Mouse (Mus musculus) megakaryocyte, embryonic 14.5 days (primary cell): ENCODE results near the gene Erbb4. TPM values are rescaled to one million over a fixed set of nuclear protein-coding genes. Genes with fewer than 3 reads are reported as not detected.

Experiments used
- H3K27me3 ChIP-seq: replicated peaks from 2 replicates; pipeline ENCODE3; 2012; ENCODE audit warnings: inconsistent platforms
- H3K36me3 ChIP-seq: replicated peaks from 2 replicates; pipeline ENCODE3; 2012; ENCODE audit warnings: low read length, inconsistent platforms, mixed read lengths
- H3K4me1 ChIP-seq: 2 replicates; pipeline ENCODE4 v1.6.1; 2012; ENCODE audit warnings: inconsistent platforms
- H3K4me3 ChIP-seq: replicated peaks from 2 replicates; pipeline ENCODE3; 2012; ENCODE audit warnings: moderate library complexity, mild to moderate bottlenecking, inconsistent platforms
- H3K9me3 ChIP-seq: 2 replicates; pipeline ENCODE4 v1.6.1; 2012; ENCODE audit warnings: inconsistent platforms
- FLI1 ChIP-seq: IDR thresholded peaks from 2 replicates; pipeline ENCODE4 v1.6.1; 2012; ENCODE audit warnings: low read length, inconsistent platforms, mixed read lengths
- GATA1 ChIP-seq: IDR thresholded peaks from 3 replicates; pipeline ENCODE4 v1.6.1; 2012; ENCODE audit warnings: mixed read lengths, low read length, inconsistent platforms, borderline replicate concordance
- polyA plus RNA-seq: library from polyadenylated mRNA; stranded (reverse); fragments of >175 nt; gene quantifications from 2 replicates; pipeline ENCODE4 v1.2.3, GENCODE M21; 2012; ENCODE audit warnings: low replicate concordance; ENCODE audit not compliant: insufficient read depth

The Erbb4 gene
- polyA plus RNA-seq, 1 experiment: not detected

DNA sequence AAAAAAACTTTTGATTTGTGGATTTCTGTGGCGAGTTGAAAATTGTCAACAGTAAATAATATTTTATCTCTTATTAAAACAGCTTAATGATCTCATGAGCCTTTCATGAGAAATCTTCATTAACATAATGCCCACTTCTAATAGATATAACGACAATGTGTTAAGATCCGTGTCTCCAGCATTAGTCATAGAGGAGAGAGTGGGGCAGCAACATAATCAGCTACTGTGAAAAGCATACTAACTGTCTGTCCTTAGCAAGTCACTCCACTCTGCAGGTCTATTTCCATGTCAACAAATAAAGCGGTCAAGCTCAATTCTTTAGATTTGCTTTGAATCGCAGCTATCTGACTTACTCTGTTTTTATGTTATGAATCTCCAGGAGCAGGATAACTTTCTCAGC is 80.0 kb downstream of the Erbb4 start:
- Histone ChIP-seq H3K4me1 (no peaks in the 10 kb centered on the region), H3K27me3 (no peaks in the 10 kb centered on the region), H3K4me3 (no peak overlapping the region), H3K9me3 (no peaks in the 10 kb centered on the region), H3K36me3 (no peaks in the 10 kb centered on the region)
- TF ChIP-seq GATA1: no peak
- no peak for TF ChIP-seq FLI1

GRCm38 (mm10) chr1:69024858-69025257 is 83.0 kb downstream of the Erbb4 start:
- H3K4me1 ChIP-seq: no peaks in the 10 kb centered on the region
- no peaks in the 10 kb centered on the region for H3K9me3 ChIP-seq
- no peaks in the 10 kb centered on the region for H3K27me3 ChIP-seq
- H3K4me3 ChIP-seq: no peak overlapping the region
- TF ChIP-seq FLI1 (no peak), GATA1 (no peak)
- no peaks in the 10 kb centered on the region for H3K36me3 ChIP-seq

DNA sequence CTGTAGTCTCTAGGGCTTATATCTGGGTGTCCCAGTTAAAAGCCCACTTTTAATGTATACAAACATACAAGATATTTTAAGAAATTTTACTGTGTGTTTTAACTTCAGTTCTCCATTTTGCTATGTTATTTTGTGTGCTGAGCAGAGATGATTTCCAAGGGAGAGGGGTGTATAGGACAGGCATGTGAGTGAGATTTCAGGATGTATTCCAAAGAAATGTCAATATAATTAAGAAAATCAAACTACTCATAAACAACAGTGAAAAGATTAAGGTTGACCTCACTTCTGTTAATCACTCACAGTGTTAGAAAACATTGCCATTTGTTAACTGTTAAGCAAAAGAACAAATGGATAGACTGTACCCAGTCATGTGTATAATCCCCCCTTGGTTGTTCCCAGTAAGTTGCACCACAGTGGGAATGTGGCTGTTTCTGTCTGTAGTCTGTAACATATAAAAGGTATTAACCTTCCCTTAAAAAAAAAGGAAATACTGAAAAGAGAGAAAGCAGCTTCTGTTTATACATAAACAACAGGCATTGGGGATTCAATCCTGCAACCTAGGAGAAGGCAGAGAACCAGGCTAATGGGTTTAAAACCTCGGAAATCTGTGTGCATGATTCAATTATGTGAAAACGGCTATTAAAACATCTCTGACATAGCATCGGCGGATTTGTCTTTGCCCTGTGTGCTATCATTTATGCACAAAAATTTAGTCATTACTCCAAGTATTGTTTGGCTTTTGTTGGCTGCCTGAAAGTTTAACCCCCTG is 84.5 kb downstream of the Erbb4 start:
- H3K4me3 ChIP-seq: no peak overlapping the region
- no peaks in the 10 kb centered on the region for H3K9me3 ChIP-seq
- TF ChIP-seq FLI1: no peak
- no peak for TF ChIP-seq GATA1
- no peaks in the 10 kb centered on the region for H3K4me1 ChIP-seq
- no peaks in the 10 kb centered on the region for H3K36me3 ChIP-seq
- H3K27me3 ChIP-seq: no peaks in the 10 kb centered on the region

DNA sequence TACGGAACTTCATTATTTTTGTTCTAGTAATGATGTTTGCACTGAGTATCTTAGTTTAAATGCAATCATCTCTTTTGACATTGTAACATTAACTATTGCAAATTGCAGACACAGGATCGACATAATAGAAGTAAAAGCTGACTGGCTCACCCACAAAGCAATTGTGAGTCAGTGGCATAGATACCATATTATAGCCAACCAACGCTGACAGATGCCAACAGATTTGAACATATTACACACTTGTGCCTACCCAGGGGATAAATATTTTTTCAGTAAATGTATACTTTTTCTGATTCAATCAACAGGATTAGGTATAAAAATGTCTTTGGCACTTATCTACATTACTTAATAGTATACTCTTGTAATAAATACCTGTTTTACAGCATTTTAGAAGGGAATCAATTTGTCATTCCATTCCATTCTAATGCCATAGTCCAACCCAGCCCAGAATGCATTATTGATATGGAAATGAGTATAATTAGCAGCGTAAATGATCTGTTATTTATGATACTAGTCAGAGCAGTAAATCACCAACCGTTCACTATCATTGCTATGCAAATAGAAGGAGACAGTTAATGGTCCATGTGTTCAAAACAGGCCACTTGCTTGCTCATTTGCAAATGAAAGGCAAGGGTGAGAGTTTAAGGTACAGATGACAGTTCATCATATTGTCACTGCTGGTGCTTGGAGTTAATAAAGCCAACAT is 97.9 kb downstream of the Erbb4 start:
- Histone ChIP-seq H3K4me3 (no peak overlapping the region), H3K36me3 (no peaks in the 10 kb centered on the region), H3K4me1 (no peaks in the 10 kb centered on the region), H3K9me3 (no peaks in the 10 kb centered on the region), H3K27me3 (no peaks in the 10 kb centered on the region)
- TF ChIP-seq FLI1 (no peak), GATA1 (no peak)

DNA sequence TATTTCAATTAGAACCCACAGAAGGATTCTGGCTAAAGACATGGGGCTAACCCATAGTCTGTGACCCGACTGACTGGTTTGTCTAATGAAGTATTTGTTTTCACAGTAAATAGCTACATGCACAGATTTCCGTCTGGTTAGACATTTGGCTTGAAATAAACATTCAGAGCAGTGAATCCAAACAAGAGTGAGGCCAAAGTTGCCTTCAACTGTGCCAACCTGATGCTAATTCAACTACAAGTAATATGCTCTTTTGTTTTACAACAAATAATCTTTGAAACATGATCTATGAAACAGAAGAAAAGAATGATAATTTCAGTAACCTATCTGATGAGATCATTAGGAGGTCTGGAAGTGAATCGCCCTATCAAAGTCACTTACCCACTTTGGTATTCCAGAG is 106.5 kb downstream of the Erbb4 start:
- no peaks in the 10 kb centered on the region for H3K36me3 ChIP-seq
- no peaks in the 10 kb centered on the region for H3K9me3 ChIP-seq
- TF ChIP-seq GATA1 (no peak), FLI1 (no peak)
- no peaks in the 10 kb centered on the region for H3K27me3 ChIP-seq
- H3K4me1 ChIP-seq: no peaks in the 10 kb centered on the region
- H3K4me3 ChIP-seq: no peak overlapping the region

DNA sequence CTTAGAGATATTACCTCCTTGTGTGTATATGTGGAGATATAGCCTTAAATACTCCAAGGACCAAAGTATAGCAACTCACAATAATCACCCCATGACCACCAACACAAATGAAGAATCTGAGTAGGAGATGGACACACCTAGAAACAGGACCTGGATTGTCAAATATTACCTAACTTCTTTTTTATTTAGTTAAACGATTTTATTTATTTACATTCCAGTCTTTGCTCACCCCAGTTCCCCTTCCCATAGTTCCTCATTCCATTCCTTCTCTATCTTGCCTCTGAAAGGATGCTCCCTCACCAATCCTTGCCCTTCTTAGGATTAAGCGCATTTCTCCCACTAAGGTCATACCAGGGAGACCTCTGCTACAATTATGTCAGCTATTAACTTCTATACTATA is 128.6 kb downstream of the Erbb4 start:
- H3K9me3 ChIP-seq: no peaks in the 10 kb centered on the region
- H3K4me3 ChIP-seq: no peak overlapping the region
- no peak for TF ChIP-seq GATA1
- TF ChIP-seq FLI1: no peak
- H3K4me1 ChIP-seq: no peaks in the 10 kb centered on the region
- no peaks in the 10 kb centered on the region for H3K27me3 ChIP-seq
- H3K36me3 ChIP-seq: no peaks in the 10 kb centered on the region

DNA sequence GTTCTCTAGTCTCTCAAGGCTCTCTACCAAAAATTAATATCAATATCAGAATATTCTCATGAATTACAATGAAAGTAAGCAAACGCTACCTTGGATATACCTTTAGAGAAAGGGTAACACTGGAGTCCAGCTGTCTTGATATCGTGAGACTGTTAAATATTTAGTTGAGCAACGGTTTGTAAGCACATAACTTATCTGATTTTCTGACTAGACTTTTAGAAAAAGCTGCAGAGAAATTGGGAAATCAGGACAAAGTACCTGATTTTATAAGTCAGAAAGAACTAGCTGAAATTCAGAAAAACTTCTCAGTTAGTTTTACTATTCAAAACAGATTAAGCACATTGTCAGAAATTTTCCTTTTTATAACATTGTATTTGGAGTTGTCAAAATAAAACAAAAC is 129.3 kb downstream of the Erbb4 start:
- no peaks in the 10 kb centered on the region for H3K4me1 ChIP-seq
- H3K36me3 ChIP-seq: no peaks in the 10 kb centered on the region
- no peak overlapping the region for H3K4me3 ChIP-seq
- no peaks in the 10 kb centered on the region for H3K27me3 ChIP-seq
- TF ChIP-seq GATA1 (no peak), FLI1 (no peak)
- no peaks in the 10 kb centered on the region for H3K9me3 ChIP-seq

- Histone ChIP-seq H3K9me3 (no peaks in the 10 kb centered on the region), H3K36me3 (no peaks in the 10 kb centered on the region), H3K4me3 (no peak overlapping the region), H3K4me1 (no peaks in the 10 kb centered on the region), H3K27me3 (no peaks in the 10 kb centered on the region)
- TF ChIP-seq GATA1 (no peak), FLI1 (no peak)
These were observed 134.3 kb downstream of the Erbb4 start for GRCm38 (mm10) chr1:68973355-68974127.

DNA sequence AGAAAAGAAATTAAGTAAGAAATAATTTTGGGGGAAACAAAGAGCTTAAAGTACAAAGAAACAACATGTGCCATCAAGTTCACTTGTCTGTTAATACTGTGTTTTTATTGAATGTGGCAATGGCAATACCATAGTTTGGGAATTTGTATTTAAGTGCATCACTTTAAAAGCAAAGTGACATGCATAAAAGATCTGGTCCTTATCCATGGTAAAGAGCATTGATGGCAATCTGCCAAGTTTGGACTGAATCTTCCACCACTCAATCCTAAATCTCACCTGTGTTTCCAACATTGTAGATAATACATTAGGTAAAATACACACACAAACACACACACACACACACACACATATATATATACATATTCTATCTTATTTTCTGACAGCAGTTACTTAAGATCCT is 143.7 kb downstream of the Erbb4 start:
- H3K36me3 ChIP-seq: no peaks in the 10 kb centered on the region
- H3K27me3 ChIP-seq: no peaks in the 10 kb centered on the region
- TF ChIP-seq FLI1: no peak
- no peak for TF ChIP-seq GATA1
- H3K4me1 ChIP-seq: no peaks in the 10 kb centered on the region
- H3K9me3 ChIP-seq: no peaks in the 10 kb centered on the region
- H3K4me3 ChIP-seq: no peak overlapping the region

DNA sequence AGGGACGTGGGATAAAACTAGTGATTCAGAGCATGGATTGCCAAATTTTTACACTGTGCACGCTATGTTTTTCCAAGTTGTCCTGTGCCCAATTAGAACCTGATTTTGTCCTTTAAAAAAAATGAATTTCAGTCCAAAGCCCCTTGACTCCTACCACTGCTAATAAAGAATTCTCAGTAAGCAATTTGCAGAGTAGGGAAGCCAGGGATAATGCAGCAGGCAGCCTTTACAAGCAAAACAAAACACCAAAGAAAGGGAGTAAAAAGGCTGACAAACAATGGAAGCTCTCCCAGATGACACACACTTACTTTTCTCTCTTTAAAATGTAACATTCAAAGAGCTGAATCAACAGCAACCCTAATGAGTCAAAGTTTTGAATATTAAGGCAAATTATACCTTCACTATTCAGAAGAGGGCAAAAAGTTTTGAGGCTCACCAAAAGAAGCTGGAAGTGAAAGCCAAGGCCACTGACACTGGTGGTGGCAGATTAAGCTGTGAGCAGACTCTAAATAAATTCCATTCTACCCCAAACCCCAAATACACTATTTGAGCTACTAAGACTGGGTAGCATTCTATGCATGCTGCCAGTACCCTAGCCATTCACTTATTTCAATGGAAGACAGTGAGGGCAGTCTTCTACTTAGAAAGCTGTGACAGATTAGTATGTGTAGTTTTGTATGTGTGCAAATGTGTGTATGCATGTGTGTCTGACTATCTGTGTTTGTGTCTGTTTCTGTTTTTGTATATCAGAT is 146.3 kb downstream of the Erbb4 start:
- Histone ChIP-seq H3K9me3 (no peaks in the 10 kb centered on the region), H3K4me3 (no peak overlapping the region), H3K27me3 (no peaks in the 10 kb centered on the region), H3K4me1 (no peaks in the 10 kb centered on the region), H3K36me3 (no peaks in the 10 kb centered on the region)
- TF ChIP-seq FLI1 (no peak), GATA1 (no peak)
